Mouse (Mus musculus): ENCODE results near the gene Ccnl1. TPM values are rescaled to one million over a fixed set of nuclear protein-coding genes. Genes with fewer than 3 reads are reported as not detected.

Ccnl1 gene
- total and polyA plus RNA-seq, 2 experiments from 2014 or later: 53.1 to 57.0 TPM

DNA sequence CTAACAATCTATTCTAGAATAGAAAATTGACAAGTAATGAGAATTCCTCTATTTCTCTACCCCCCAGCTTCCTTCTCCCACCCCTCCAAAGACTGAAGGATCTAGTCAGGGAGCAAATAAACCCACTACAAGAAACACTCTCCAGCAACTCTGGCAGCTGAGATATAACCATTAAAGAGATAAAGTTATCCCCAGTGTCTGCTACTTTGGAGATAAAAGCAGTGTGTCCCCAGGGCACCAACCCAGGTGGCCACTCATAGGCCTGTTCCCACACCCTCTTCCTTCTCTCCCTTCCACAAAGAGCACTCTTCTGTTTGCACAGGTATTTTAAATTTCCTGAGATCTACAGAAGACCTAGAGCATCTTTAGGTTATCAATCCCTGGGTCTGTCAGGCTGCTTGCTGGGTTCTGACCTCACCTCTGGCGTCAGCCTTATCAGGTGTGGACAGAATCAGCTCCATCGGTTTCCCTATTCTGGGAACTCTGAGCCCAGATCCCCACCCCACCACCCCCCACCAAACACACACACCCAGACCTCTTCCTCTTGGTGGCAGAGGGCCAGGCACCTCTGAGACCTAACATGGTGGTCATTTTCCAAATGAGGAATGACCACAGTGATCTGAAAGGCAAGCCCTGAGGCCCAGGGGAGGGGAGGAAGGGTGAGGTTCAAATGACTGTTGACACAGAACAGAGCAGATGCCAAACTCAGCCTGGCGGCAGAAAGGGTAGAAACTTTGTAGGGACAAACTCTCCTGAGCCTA, 60.6 kb downstream of the Ccnl1 start:
- Histone ChIP-seq H3K4me2 (ENCODE audit: low read depth) (no peak overlapping the region), H3K9me3 (ENCODE audit: low read length) (no peaks in the 10 kb centered on the region), H3K36me3 (ENCODE audit: insufficient read depth) (no peaks in the 10 kb centered on the region), H3K27ac (ENCODE audit: low read depth, low read length) (no peak overlapping the region), H3K4me1 (ENCODE audit: insufficient read depth) (no peaks in the 10 kb centered on the region), H3K4me3 (ENCODE audit: low read depth, low read length) (no peak overlapping the region), H3K9ac (no peak overlapping the region), H3K27me3 (ENCODE audit: insufficient read depth, low read length) (no peaks in the 10 kb centered on the region)
- 78% methylated on average over 3 of the region's 3 CpGs for WGBS
- ATAC-seq (no peak), DNase-seq (no peak)
- no peak for TF ChIP-seq CTCF (IDR thresholded peaks at IDR 0.05; ENCODE audit: low read depth)
